Mouse (Mus musculus) ES-E14 (cell line): ENCODE measurements around the gene Lrrc31. TPM values are rescaled to one million over a fixed set of nuclear protein-coding genes. Genes with fewer than 3 reads are reported as not detected.

Source experiments
- DNase-seq: peaks from one replicate; pipeline ENCODE4 v3.0.0-alpha.2; 2013; ENCODE audit warnings: low read depth, low spot score
- H3K27ac ChIP-seq: 2 replicates; pipeline ENCODE4 v1.5.1; 2012; ENCODE audit warnings: low read depth, mild to moderate bottlenecking, low read length, moderate library complexity, mixed read lengths; ENCODE audit not compliant: poor library complexity, insufficient read depth, severe bottlenecking
- H3K36me3 ChIP-seq: 2 replicates; pipeline ENCODE4 v1.6.1; 2012; ENCODE audit warnings: mild to moderate bottlenecking, low read length, moderate library complexity, mixed read lengths; ENCODE audit not compliant: control insufficient read depth, poor library complexity, insufficient read depth, severe bottlenecking
- H3K4me1 ChIP-seq, 2 experiments: fragments of 150-350 bp in 1 of 2; sonication (generic) in 1 of 2; 2 replicates each; pipeline ENCODE4 v1.6.1; 2012; ENCODE audit warnings: low read length in 2 of 2, mild to moderate bottlenecking in 1 of 2, mixed read lengths in 1 of 2; ENCODE audit not compliant: control insufficient read depth in 2 of 2, insufficient read depth in 2 of 2, poor library complexity in 1 of 2
- H3K4me3 ChIP-seq, 2 experiments: fragments of 150-350 bp in 1 of 2; sonication (generic) in 1 of 2; 2 replicates each; pipeline ENCODE4 v1.5.1; 2012; ENCODE audit warnings: low read length in 2 of 2, low read depth in 1 of 2, mild to moderate bottlenecking in 1 of 2, mixed read lengths in 1 of 2; ENCODE audit not compliant: insufficient read depth in 1 of 2, poor library complexity in 1 of 2, severe bottlenecking in 1 of 2
- H3K9ac ChIP-seq: 2 replicates; pipeline ENCODE4 v1.6.1; 2012; ENCODE audit warnings: low read depth, mild to moderate bottlenecking, low read length, mixed read lengths; ENCODE audit not compliant: poor library complexity, insufficient read depth, severe bottlenecking
- H3K9me3 ChIP-seq: fragments of 150-350 bp; sonication (generic); 2 replicates; pipeline ENCODE4 v1.6.1; 2012; ENCODE audit warnings: low read depth, mild to moderate bottlenecking, low read length; ENCODE audit not compliant: control insufficient read depth, insufficient read depth
- CHD2 ChIP-seq: IDR thresholded peaks from 2 replicates; pipeline ENCODE4 v1.6.1; 2014; ENCODE audit warnings: mild to moderate bottlenecking, low read depth, low read length, inconsistent platforms
- HCFC1 ChIP-seq: IDR thresholded peaks from 2 replicates; pipeline ENCODE4 v1.6.1; 2012; ENCODE audit warnings: low read length, inconsistent platforms, borderline replicate concordance; ENCODE audit not compliant: insufficient read depth
- MAFK ChIP-seq: IDR thresholded peaks from 2 replicates; pipeline ENCODE4 v1.6.1; 2014; ENCODE audit warnings: mild to moderate bottlenecking, low read depth, low read length, inconsistent platforms; ENCODE audit not compliant: insufficient read depth
- ZC3H11A ChIP-seq: IDR thresholded peaks from 2 replicates; pipeline ENCODE4 v1.6.1; 2012; ENCODE audit warnings: low read depth, mild to moderate bottlenecking, inconsistent platforms, low read length, borderline replicate concordance
- ZNF384 ChIP-seq: IDR thresholded peaks from 2 replicates; pipeline ENCODE4 v1.6.1; 2012; ENCODE audit warnings: low read depth, low read length, inconsistent platforms
- in situ Hi-C, 2 experiments: fragments of 600-800 bp; cut with MboI; formaldehyde crosslinking; loops; one replicate each; pipeline ENCODE4 v1.15.1; 2025; ENCODE audit warnings: low sequenced_read_pairs in 2 of 2, inconsistent platforms in 1 of 2; ENCODE audit not compliant: unreplicated experiment in 2 of 2
- total RNA-seq: library from RNA; depleted of rRNA; stranded (reverse); fragments of 300-350 nt; gene quantifications from 2 replicates; pipeline ENCODE4 v1.2.3, GENCODE M21; 2012

Lrrc31 gene
- total RNA-seq, 1 experiment, result 4.3 TPM

DNA sequence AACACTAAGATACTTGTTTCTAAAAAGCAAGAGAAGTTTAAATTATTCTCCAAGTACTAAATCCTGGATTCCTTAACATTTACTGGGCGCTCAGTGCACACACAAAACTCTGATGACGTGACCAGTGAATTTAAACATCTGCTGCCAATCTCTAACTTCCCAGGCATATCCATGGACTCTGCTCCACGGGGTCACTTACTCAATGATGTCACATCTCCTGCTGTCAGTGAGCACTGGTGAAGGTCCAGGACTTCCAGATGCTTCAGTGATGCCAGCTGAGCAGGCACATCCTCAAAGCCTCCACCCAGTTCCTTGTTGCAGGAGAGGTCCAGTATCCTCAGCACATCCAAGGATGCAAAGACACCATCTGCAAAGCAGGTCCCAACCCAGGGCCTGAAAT is 12.4 kb downstream of the Lrrc31 start:
- Histone ChIP-seq H3K36me3 (peaks cover 2% of the 10 kb centered on the region; the same call in 1 of the 2 replicates), H3K27ac (no peak overlapping the region), H3K9ac (no peak overlapping the region), H3K4me1 (no peaks in the 10 kb centered on the region; a peak in 2 of 4 replicates), H3K9me3 (no peaks in the 10 kb centered on the region), H3K4me3 (no peak overlapping the region)
- in situ Hi-C loops, result no loop called here
- TF ChIP-seq HCFC1, result no peak
- no peak for TF ChIP-seq CHD2
- TF ChIP-seq MAFK, result no peak
- no peak for TF ChIP-seq ZC3H11A
- TF ChIP-seq ZNF384, result no peak
- DNase-seq, result no peak

DNA sequence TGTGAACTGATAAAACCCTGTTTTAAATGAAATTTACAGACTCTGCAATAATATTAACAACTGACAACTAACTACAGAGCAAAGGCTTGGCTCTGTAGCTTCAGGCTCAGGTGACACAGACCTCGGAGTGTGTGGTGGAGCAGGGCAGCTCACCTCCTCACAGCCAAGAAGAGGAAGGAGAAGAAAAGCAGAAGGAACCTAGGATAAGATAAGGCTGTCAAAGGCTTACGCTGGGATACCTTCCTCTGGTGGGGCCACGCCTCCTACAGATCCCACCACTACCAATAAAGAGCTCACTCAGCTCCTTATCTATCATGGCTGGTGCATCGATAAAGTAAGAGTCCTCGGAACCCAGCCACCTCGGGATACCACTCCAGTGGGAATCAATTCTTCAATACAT is 16.5 kb downstream of the Lrrc31 start:
- no peak overlapping the region for H3K4me3 ChIP-seq
- no peak for DNase-seq
- no peak for TF ChIP-seq ZNF384
- no peak for TF ChIP-seq HCFC1
- no peak for TF ChIP-seq CHD2
- no peak for TF ChIP-seq MAFK
- H3K9ac ChIP-seq, result no peak overlapping the region
- H3K9me3 ChIP-seq, result no peaks in the 10 kb centered on the region
- no peak overlapping the region for H3K27ac ChIP-seq
- peaks cover 4% of the 10 kb centered on the region; the same call in 1 of the 2 replicates for H3K36me3 ChIP-seq
- peaks cover 0 to 2% of the 10 kb centered on the region in 2 experiments; a peak in 1 of 4 replicates for H3K4me1 ChIP-seq
- in situ Hi-C loops, result no loop called here

DNA sequence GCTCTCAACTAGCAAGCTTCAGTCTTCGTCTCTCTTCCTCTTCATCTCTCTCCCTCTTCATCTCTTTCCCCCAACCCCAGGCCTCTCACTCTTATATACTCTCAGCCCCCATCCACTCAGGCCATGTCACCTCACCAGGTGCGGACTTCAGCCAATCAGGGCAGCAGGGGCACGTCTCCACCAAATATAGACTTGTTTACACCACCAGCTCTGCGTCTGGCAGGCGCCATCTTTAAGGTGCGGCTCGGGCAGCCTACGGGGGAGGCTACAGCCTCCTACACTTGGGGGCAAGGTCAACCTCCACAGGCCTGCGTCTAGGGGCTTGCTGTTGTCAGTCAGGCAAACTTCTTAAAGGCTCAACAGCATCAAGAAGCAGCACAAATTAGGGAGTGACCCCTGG is 41.2 kb downstream of the Lrrc31 start:
- Histone ChIP-seq H3K27ac (peak overlapping the region; percentile 59; the same call in 1 of the 2 replicates), H3K4me1 (peaks cover 2 to 7% of the 10 kb centered on the region in 2 experiments; a peak in 3 of 4 replicates), H3K36me3 (no peaks in the 10 kb centered on the region; the same call in 1 of the 2 replicates), H3K4me3 (0 out of 4 replicates have a peak overlapping the region, but pooled peaks of 1 of the 2 experiments have one; percentile 12), H3K9me3 (no peaks in the 10 kb centered on the region), H3K9ac (no peak overlapping the region)
- no peak for DNase-seq
- no peak; the same call in 1 of the 2 replicates for TF ChIP-seq HCFC1
- no peak for TF ChIP-seq CHD2
- no peak for TF ChIP-seq ZC3H11A
- no peak for TF ChIP-seq ZNF384
- no peak for TF ChIP-seq MAFK
- in situ Hi-C loops, result no loop called here

DNA sequence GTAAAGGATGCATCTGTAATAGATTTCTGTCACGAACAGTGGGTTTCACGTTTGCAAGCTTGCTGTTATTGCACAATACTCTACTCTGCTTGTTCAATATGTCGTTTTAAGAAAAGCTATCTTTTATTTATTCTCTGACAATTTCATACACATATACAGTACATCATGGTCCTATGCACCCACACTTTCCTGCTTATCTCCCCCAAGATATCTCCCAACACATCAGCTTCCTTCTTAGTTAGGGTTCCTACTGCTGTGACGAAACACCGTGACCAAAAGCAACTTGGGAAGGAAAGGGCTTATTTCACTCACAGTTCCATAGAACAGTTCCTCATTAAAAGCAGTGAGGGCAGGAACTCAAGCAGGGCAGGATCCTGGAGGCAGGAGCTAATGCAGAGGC is 43.7 kb downstream of the Lrrc31 start:
- no peak overlapping the region for H3K27ac ChIP-seq
- H3K4me3 ChIP-seq, result no peak overlapping the region
- TF ChIP-seq MAFK (no peak), CHD2 (no peak), HCFC1 (no peak), ZC3H11A (no peak), ZNF384 (no peak)
- no peaks in the 10 kb centered on the region for H3K9me3 ChIP-seq
- H3K4me1 ChIP-seq, result peaks cover 7 to 8% of the 10 kb centered on the region in 2 experiments; a peak in 3 of 4 replicates
- in situ Hi-C loops, result no loop called here
- no peak for DNase-seq
- no peaks in the 10 kb centered on the region; the same call in 1 of the 2 replicates for H3K36me3 ChIP-seq
- H3K9ac ChIP-seq, result no peak overlapping the region
